In genomic region chr9:29859256-29860048, GRCm38 (mm10) we compare ENCODE assay signal across 21 mouse cellular contexts.
DNase-seq lines count a peak whose midpoint lies in the region; ATAC-seq and TF ChIP-seq lines count a peak whose summit lies in the region.
"Had no signal": no experiment of that assay in that cellular context is flagged by ENCODE, and none has a peak within 500 bp of the region (broad histone marks: within the 10 kb centered on the region; RNA-seq: fewer than 3 reads in every experiment).

No protein-coding gene starts in this region.

- H3K4me3 ChIP-seq in ES-E14 (ENCODE audit: insufficient read depth in 1 of 2, low read depth in 1 of 2, low read length in 2 of 2, poor library complexity in 1 of 2, severe bottlenecking in 1 of 2) = no peak overlapping the region
- H3K4me3 ChIP-seq: embryonic facial prominence, embryonic 13.5 days; embryonic facial prominence, embryonic 15.5 days; erythroblast, embryonic 14.5 days; forebrain, embryonic 10.5 days; forebrain, embryonic 12.5 days had no signal

- DNase-seq in ES-CJ7 (ENCODE audit: low read depth, low spot score) = peak; percentile 61
- peak; percentile 13 for DNase-seq in ES-E14 (ENCODE audit: low read depth, low spot score)
- DNase-seq in ZHBTc4 (ENCODE audit: low read depth, low spot score) = peak; percentile 54
- DNase-seq in adrenal gland, postnatal 36 days = no peak
- DNase-seq in cerebellum, postnatal 14 days = no peak
- DNase-seq: adrenal gland, adult 8-10 months; adrenal gland, postnatal 14 days; cerebellum, adult 11-12 months; cerebellum, adult 2 months; cerebellum, adult 9-10 months; cerebellum, postnatal 10 days; cerebellum, postnatal 36 days; embryo, embryonic 11 days had no signal

- H3K27ac ChIP-seq in ES-E14 (ENCODE audit: insufficient read depth, low read depth, low read length, poor library complexity, severe bottlenecking) = no peak overlapping the region
- H3K27ac ChIP-seq: embryonic facial prominence, embryonic 13.5 days; embryonic facial prominence, embryonic 15.5 days; forebrain, embryonic 10.5 days; forebrain, embryonic 12.5 days had no signal

- ATAC-seq in activated CD4-positive, CD25-positive, alpha-beta regulatory T cell, adult 4 months = no peak
- ATAC-seq: forebrain, embryonic 14.5 days; forebrain, embryonic 16.5 days had no signal

- no peaks in the 10 kb centered on the region for H3K36me3 ChIP-seq in ES-E14 (ENCODE audit: control insufficient read depth, insufficient read depth, low read length, poor library complexity, severe bottlenecking)
- H3K36me3 ChIP-seq: embryonic facial prominence, embryonic 13.5 days; embryonic facial prominence, embryonic 15.5 days; forebrain, embryonic 10.5 days; forebrain, embryonic 12.5 days had no signal

- H3K9ac ChIP-seq in ES-E14 (ENCODE audit: insufficient read depth, low read depth, low read length, poor library complexity, severe bottlenecking) = no peak overlapping the region
- H3K9ac ChIP-seq: embryonic facial prominence, embryonic 13.5 days; embryonic facial prominence, embryonic 15.5 days; forebrain, embryonic 12.5 days had no signal

- no peaks in the 10 kb centered on the region for H3K4me1 ChIP-seq in ES-E14 (ENCODE audit: control insufficient read depth in 2 of 2, insufficient read depth in 2 of 2, low read length in 2 of 2, poor library complexity in 1 of 2)
- H3K4me1 ChIP-seq: embryonic facial prominence, embryonic 13.5 days; embryonic facial prominence, embryonic 15.5 days had no signal

- in situ Hi-C loops in ES-E14 (cut with MboI; ENCODE audit: low sequenced_read_pairs in 2 of 2, unreplicated experiment in 2 of 2) = no loop called here

- H3K9me3 ChIP-seq in ES-E14 (ENCODE audit: control insufficient read depth, insufficient read depth, low read depth, low read length) = no peaks in the 10 kb centered on the region
- H3K9me3 ChIP-seq: embryonic facial prominence, embryonic 13.5 days; embryonic facial prominence, embryonic 15.5 days; forebrain, embryonic 10.5 days; forebrain, embryonic 12.5 days had no signal

TF ChIP-seq in ES-E14, 5 proteins besides CTCF, POLR2A, EP300 and RAD21:
- TF ChIP-seq ZC3H11A (IDR thresholded peaks at IDR 0.05; ENCODE audit: borderline replicate concordance, low read depth, low read length) (no peak), CHD2 (IDR thresholded peaks at IDR 0.05; ENCODE audit: low read depth, low read length) (no peak), MAFK (IDR thresholded peaks at IDR 0.05; ENCODE audit: insufficient read depth, low read depth, low read length) (no peak), HCFC1 (IDR thresholded peaks at IDR 0.05; ENCODE audit: borderline replicate concordance, insufficient read depth, low read length) (no peak), ZNF384 (IDR thresholded peaks at IDR 0.05; ENCODE audit: low read depth, low read length) (no peak)

Comparison
In these comparisons a context has a peak if more than half of its experiments do, and no peak if none do; other contexts are left out.
1. DNase-seq: peak in ES-CJ7 (single experiment), ES-E14 (single experiment) and ZHBTc4 (single experiment); none in adrenal gland, postnatal 36 days (0 of 2) and cerebellum, postnatal 14 days (0 of 2).